Mouse (Mus musculus) heart, postnatal 36 days (tissue): Measurements from ENCODE around the gene Klf3. TPM values are rescaled to one million over a fixed set of nuclear protein-coding genes. Genes with fewer than 3 reads are reported as not detected.

Experiments used
- DNase-seq, 2 experiments: peaks; one replicate each; pipeline ENCODE4 v3.0.0; 2021 to 2022
- intact Hi-C: fragments of 180-260 bp; cut with DNase I; formaldehyde crosslinking; loops from one replicate; pipeline ENCODE4 v1.15.1; 2025
- total RNA-seq, 2 experiments: library from RNA; stranded (reverse); gene quantifications; 2 replicates each; pipeline ENCODE4 v1.2.3; 2021

Klf3 gene
- total RNA-seq, 2 experiments from 2014 or later: 54.8 to 58.9 TPM

- DNase-seq: no peak
- intact Hi-C loops: no loop called here
Measured at GRCm38 (mm10) chr5:64828314-64828713, 25.1 kb downstream of the Klf3 start.

DNA sequence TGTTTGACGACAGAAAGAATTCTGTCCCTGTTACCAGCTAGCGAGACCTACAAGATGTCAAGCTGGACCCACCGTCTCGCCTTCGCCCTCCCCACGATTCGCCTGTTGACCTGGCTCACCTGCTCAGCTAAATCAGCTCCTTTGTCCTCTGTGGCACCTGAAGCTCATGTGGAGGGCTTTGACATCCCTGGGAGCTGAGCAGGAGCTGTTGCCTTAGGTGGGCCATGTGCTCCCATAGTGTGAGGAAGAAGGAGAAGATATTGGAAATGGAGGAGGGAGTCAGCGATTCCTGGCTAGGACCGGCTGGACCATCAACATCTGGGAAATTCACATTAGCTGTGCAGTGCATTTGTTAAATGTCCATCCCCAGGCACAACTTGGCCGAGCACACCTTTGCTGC lies 26.4 kb downstream of the Klf3 start:
- intact Hi-C loops: no loop called here
- no peak for DNase-seq

GRCm38 (mm10) chr5:64830773-64831172 lies 27.6 kb downstream of the Klf3 start:
- intact Hi-C loops: no loop called here

DNA sequence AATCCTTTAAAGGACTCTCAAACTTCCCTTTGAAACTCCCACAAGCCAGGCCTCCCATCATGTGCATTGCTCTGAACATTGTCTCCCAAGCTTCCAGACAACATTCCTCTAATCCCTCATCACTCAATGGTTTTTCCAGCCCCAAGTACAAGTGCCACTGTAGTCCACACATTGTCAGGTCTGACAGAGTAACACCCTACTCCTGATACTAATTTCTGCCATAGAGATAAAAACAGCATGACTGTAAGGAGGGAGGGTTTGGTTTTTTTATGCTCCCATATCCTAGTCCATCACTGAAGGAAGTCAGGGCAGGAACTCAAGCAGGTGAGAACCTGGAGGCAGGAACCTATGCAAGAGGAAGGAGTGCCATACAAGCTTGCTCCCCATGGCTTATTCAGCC lies 30.2 kb downstream of the Klf3 start:
- intact Hi-C loops: no loop called here
- no peak for DNase-seq

More at GRCm38 (mm10) chr5:64830773-64831172, 27.6 kb downstream of the Klf3 start:
- no peak for DNase-seq

- no peak for DNase-seq
- intact Hi-C loops: no loop called here
Measured at GRCm38 (mm10) chr5:64834213-64834612, 31.0 kb downstream of the Klf3 start.

DNA sequence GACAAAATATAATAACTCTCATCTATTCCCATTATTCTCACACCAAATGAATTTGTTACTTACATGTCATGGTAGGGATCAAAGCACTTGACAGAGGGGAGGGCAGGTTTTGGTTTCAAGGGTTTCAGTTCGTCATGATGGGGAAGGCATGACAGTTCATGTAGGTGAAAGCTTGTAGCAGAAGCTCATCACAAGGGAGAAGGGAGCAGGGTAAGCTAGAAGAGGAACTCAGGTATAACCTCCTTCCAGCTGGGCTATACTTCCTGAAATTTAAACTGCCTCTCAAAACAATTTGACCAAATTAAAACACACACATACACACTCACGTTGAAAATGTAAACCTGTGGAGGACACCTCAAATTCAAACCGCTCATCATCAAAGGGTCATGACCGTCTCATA lies 32.1 kb downstream of the Klf3 start:
- no peak for DNase-seq
- intact Hi-C loops: no loop called here

- intact Hi-C loops: no loop called here
- no peak for DNase-seq
Measured at GRCm38 (mm10) chr5:64839016-64839599, 35.9 kb downstream of the Klf3 start.

DNA sequence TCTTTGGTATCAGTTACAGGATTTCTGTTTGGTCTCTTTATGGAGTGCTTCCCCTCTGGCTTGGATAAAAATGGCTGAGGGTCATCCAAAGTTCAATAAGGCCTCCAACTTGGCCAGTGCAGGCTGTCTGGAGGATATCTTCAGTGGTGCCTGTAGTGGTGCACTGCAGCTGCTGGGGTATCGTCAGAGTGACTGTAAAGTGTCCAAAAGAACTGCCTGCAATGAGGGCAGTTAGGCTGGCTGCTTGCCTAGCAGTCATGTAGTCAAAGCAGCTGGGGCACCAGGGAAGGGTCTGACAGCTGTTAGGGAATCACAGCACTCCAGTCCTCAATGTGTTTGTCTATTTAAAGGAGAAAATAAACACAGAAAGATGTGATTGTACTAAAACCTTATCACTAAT lies 36.9 kb downstream of the Klf3 start:
- no peak for DNase-seq
- intact Hi-C loops: no loop called here

GRCm38 (mm10) chr5:64844622-64845021 lies 41.4 kb downstream of the Klf3 start:
- DNase-seq: no peak
- intact Hi-C loops: no loop called here

DNA sequence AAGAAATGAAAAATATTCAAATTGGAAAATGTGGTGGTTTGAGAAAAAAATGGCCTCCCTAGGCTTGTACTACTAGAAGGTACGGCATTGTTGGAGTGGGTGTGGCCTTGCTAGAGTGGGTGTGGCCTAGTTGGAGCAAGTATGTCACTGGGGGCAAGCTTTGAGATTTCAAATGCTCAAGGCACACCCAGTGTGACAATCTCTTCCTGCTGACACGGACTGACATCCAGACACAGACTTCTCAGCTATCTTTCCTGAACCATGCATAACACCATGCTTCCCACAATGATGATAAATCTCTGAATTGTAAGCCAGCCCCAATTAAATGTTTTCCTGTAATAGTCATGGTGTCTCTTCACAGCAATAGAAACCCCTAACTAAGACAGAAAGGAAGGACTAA lies 44.1 kb downstream of the Klf3 start:
- intact Hi-C loops: no loop called here
- no peak for DNase-seq

DNA sequence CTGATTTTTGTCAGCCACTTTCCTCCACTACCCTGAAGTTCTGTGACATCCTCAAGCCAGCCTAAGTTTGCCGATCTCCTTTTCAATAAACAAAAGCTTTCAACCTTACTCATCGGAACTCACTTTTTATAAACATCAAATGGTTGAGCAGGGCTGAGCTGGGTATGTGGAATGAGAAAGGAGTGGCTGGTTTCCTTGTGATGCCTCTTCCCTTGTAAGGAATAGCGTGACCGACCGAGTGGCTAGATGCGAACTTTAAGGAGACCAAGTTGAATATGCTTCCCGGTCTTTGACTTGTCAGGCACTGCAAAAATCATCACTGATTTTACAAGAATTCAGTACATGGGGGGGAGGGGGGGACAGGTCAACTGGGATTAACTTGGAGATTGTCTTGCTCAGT lies 46.7 kb downstream of the Klf3 start:
- intact Hi-C loops: no loop called here
- DNase-seq: no peak

- intact Hi-C loops: no loop called here
- no peak for DNase-seq
Measured at GRCm38 (mm10) chr5:64852656-64853398, 49.6 kb downstream of the Klf3 start.

DNA sequence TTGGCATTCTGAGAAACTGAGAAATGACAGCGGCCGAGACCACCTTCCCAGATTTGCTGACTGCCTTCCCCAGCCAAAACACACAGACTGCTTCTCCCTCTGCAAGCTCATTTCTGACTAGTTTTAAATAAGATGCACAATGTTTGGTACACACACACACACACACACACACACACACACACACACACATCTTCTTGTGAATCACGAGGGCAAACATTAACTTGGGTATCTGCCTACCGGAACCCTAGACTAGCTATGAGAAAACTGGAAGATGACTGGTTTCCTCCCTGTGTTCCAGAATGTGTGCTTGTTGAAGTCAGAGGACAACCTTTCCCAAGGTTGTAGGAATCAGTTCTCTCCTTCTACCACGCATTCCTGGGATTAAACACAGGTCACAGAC lies 50.2 kb downstream of the Klf3 start:
- DNase-seq: no peak
- intact Hi-C loops: no loop called here

- DNase-seq: no peak
- intact Hi-C loops: no loop called here
Measured at GRCm38 (mm10) chr5:64855199-64855598, 52.0 kb downstream of the Klf3 start.

GRCm38 (mm10) chr5:64860900-64861470 lies 57.8 kb downstream of the Klf3 start:
- intact Hi-C loops: loop anchor here (5.0 kb wide), 1 partner anchor 154 kb away; no protein-coding TSS in a partner anchor
- DNase-seq: peak in 1 of 2 experiments; percentile 13

DNA sequence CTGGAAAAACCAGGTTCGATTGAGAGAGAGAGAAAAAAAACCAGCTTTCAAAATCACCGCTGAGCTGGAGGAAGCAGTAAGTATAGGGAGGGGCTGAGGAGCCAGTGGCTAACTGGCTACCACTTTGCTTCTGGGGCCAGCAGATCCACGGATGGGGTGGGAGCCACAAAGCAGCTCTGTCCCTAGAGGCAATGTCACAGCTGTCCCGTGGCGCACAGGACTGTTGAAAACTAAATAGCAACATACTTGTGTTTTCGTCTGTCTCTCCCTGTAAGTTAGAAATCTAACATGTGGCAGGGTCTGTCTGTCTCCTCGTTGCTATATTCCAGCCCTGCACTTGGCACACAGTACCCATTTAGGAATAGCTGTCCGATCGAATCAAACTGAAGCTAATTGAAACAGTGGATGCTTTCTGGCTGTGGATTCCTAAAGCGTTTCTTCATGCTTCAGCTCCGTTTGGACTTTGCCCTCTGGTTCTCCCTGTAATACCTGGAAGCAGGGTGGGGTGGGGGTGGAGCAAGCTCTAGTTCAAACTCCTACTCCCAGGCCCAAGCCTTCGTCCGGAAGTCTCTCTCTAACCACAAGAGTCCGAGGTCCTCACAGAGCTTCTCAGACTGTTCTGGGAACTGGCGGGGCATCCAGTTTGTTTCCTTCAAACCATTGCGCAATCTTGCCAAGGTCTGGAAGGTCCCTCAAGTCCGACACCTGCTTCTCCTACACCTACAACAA lies 58.4 kb downstream of the Klf3 start:
- intact Hi-C loops: loop anchor here (5.0 kb wide), 1 partner anchor 154 kb away; no protein-coding TSS in a partner anchor
- peak; percentile 45 to 62 for DNase-seq

DNA sequence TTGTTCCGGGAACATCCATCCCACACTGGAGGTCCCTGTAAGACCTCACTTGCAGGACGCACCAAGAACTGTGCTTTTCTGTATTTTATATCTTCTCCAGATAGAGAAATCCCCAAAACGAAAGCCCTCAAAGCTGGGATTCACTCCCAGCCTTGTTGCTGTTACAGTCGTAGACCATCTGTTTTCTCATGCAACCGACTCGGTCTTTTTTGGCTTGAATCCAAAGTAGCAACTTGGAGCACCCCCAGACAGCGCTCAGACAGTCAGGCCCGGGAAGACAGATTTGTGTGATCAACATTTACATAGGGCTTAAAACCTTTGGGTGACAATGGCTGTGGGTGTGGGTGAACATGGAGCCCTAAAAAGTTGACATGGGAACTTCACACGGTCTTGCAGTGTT lies 59.1 kb downstream of the Klf3 start:
- intact Hi-C loops: loop anchor here (5.0 kb wide), 1 partner anchor 155 kb away; no protein-coding TSS in a partner anchor

GRCm38 (mm10) chr5:64864699-64865108 lies 61.5 kb downstream of the Klf3 start:
- intact Hi-C loops: loop anchor here (1.0 to 5.0 kb wide), 2 partner anchors 157 to 481 kb away; no protein-coding TSS in a partner anchor

More for the DNA sequence above, 59.1 kb downstream of the Klf3 start:
- peak in 1 of 2 experiments; percentile 25 for DNase-seq

DNA sequence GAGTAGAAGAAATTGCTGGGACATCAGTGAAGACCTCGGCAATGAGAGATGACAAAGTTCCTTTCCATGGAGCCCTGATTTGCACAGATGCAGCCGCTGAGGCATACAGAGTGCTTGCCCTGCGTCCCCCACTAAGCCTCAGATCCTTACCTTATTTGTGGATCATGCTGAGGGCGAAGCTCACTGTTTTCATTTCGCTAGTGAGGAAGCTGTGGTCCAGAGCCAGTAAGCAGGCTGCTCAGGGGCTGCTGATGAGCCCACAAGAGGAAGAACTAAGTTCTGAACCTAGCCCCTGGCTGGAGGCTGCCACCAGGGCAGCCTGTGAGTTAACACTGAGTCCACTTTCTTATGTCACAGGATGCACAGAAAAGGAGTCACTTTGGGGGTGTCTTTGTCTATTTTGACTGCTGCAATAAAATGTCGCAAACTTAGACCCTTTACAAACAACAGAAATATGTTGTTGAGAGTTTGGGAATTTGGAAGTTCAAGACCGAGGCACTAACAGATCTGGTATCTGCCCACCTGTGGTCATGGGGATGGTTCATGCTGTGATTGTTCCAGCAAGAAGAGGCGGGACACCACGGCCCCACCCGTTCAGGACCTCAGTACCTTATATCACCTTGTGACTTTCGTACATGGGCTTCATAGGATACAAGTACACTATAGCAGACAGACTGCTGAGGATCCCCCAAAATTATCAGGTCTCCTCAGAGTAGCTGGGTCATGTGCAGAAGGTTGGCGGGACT lies 62.2 kb downstream of the Klf3 start:
- DNase-seq: no peak
- intact Hi-C loops: loop anchor here (1.0 kb wide), 1 partner anchor 482 kb away; no protein-coding TSS in a partner anchor

More at GRCm38 (mm10) chr5:64864699-64865108, 61.5 kb downstream of the Klf3 start:
- no peak for DNase-seq
